Mouse (Mus musculus): ENCODE results near the gene Trp53rka. TPM values are rescaled to one million over a fixed set of nuclear protein-coding genes. Genes with fewer than 3 reads are reported as not detected.
A peak's percentile ranks its signal among the peaks of the same experiment; 100 is the strongest.
"Not testable (repeated sequence)": the region's sequence is repeated elsewhere in the genome, so short reads cannot be mapped to it uniquely, and the experiment has no call there.

The Trp53rka gene
- polyA plus RNA-seq, 1 experiment from 2014 or later: 23.8 TPM

GRCm38 (mm10) chr2:165510914-165511458 is 17.9 kb upstream of the Trp53rka start:
- ATAC-seq; H3K9ac ChIP-seq (ENCODE audit: low read depth, low read length); H3K4me3 ChIP-seq (ENCODE audit: low read length); H3K27me3 ChIP-seq (replicated peaks; ENCODE audit: control insufficient read depth, insufficient read depth, low read length); H3K27ac ChIP-seq (ENCODE audit: low read length); H3K36me3 ChIP-seq (ENCODE audit: control insufficient read depth, insufficient read depth, low read length); H3K9me3 ChIP-seq (ENCODE audit: control insufficient read depth, low read length); H3K4me2 ChIP-seq (ENCODE audit: low read depth, low read length): not testable (repeated sequence)
- H3K4me1 ChIP-seq (ENCODE audit: control insufficient read depth, insufficient read depth, low read length): peaks cover 11% of the 10 kb centered on the region; the same call in 1 of the 2 replicates
- WGBS: 82% methylated on average over 2 of the region's 2 CpGs

- no peak overlapping the region for H3K27ac ChIP-seq (ENCODE audit: low read length)
- H3K4me1 ChIP-seq (ENCODE audit: control insufficient read depth, insufficient read depth, low read length): peaks cover 11% of the 10 kb centered on the region; the same call in 1 of the 2 replicates
- H3K9me3 ChIP-seq (ENCODE audit: control insufficient read depth, low read length): no peaks in the 10 kb centered on the region
- 59% methylated on average over 5 of the region's 5 CpGs for WGBS
- no peak overlapping the region for H3K4me2 ChIP-seq (ENCODE audit: low read depth, low read length)
- H3K27me3 ChIP-seq (replicated peaks; ENCODE audit: control insufficient read depth, insufficient read depth, low read length): no peaks in the 10 kb centered on the region
- H3K4me3 ChIP-seq (ENCODE audit: low read length): no peak overlapping the region
- no peaks in the 10 kb centered on the region for H3K36me3 ChIP-seq (ENCODE audit: control insufficient read depth, insufficient read depth, low read length)
- no peak for ATAC-seq
- no peak overlapping the region for H3K9ac ChIP-seq (ENCODE audit: low read depth, low read length)
Measured at GRCm38 (mm10) chr2:165510466-165510865, 17.3 kb upstream of the Trp53rka start.

GRCm38 (mm10) chr2:165509686-165510085 is 16.6 kb upstream of the Trp53rka start:
- ATAC-seq: no peak
- H3K4me2 ChIP-seq (ENCODE audit: low read depth, low read length): no peak overlapping the region
- H3K27ac ChIP-seq (ENCODE audit: low read length): no peak overlapping the region
- WGBS: 58% methylated on average over 9 of the region's 9 CpGs
- H3K4me3 ChIP-seq (ENCODE audit: low read length): no peak overlapping the region
- H3K36me3 ChIP-seq (ENCODE audit: control insufficient read depth, insufficient read depth, low read length): no peaks in the 10 kb centered on the region
- no peak overlapping the region for H3K9ac ChIP-seq (ENCODE audit: low read depth, low read length)
- H3K9me3 ChIP-seq (ENCODE audit: control insufficient read depth, low read length): no peaks in the 10 kb centered on the region
- H3K27me3 ChIP-seq (replicated peaks; ENCODE audit: control insufficient read depth, insufficient read depth, low read length): no peaks in the 10 kb centered on the region
- peaks cover 11% of the 10 kb centered on the region; the same call in 1 of the 2 replicates for H3K4me1 ChIP-seq (ENCODE audit: control insufficient read depth, insufficient read depth, low read length)

DNA sequence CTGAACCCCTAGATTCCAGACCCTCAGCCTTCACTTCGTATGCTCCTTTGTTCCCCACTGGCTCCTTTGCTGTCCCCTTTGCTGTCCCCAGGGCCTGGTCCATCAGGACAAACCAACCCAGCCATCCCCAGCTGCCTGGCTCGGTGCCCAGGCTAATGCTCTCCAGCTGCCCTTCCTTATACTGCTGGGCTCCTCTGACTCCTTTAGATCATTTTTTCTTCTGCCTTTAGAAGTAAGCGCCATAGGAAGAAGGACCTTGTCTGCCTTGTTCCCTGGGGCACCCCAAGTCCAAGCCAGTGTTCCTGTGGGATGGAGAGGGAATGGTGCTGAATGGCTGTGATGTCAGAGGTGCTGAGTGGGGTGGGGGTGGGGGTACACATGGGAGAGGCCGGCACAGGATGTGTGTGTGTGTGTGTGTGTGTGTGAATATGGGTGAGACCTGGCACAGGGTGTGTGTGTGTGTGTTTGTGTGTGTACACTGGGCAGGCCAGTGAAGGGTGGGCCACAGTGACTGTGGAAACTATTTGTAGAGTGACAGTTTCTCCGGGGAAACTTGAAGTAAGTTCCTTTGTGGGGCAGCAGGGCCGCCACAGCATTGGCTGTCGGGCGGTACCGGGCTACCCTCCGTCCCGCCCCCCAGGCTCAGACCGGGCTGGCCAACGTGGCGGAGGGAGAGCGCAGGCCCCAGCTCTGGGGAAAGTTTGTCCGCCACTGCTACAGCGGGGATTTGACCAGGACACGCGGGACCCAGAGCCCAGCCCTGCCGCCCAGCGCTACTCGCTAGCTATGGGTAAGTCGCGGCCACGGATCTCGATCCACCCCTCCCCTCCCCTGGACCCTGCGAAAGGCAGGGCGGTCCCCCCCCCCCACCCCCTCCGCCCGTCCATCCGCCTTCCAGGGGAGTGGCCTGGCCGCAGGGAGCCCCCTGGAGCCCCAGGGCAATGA is 10.4 kb upstream of the Trp53rka start, which contains the start of gene Slc2a10:
TSS of gene Slc2a10 (plus strand) at position 529 of the 945 bp plus-strand sequence.
- Histone ChIP-seq H3K27ac (ENCODE audit: low read length) (peak within 1 kb of the TSS; percentile 41), H3K27me3 (replicated peaks; ENCODE audit: control insufficient read depth, insufficient read depth, low read length) (no peaks in the 10 kb centered on the region), H3K4me3 (ENCODE audit: low read length) (peak within 1 kb of the TSS; percentile 50), H3K9me3 (ENCODE audit: control insufficient read depth, low read length) (no peaks in the 10 kb centered on the region), H3K4me2 (ENCODE audit: low read depth, low read length) (peak within 1 kb of the TSS; percentile 71), H3K9ac (ENCODE audit: low read depth, low read length) (peak within 1 kb of the TSS; percentile 74), H3K36me3 (ENCODE audit: control insufficient read depth, insufficient read depth, low read length) (no peaks in the 10 kb centered on the region), H3K4me1 (ENCODE audit: control insufficient read depth, insufficient read depth, low read length) (peaks cover 10% of the 10 kb centered on the region)
- 5% methylated on average over 30 of the region's 32 CpGs for WGBS
- ATAC-seq: peak; percentile 83

- Histone ChIP-seq H3K9me3 (ENCODE audit: control insufficient read depth, low read length) (no peaks in the 10 kb centered on the region), H3K27ac (ENCODE audit: low read length) (no peak overlapping the region), H3K9ac (ENCODE audit: low read depth, low read length) (no peak overlapping the region), H3K4me1 (ENCODE audit: control insufficient read depth, insufficient read depth, low read length) (peaks cover 10% of the 10 kb centered on the region), H3K27me3 (replicated peaks; ENCODE audit: control insufficient read depth, insufficient read depth, low read length) (no peaks in the 10 kb centered on the region), H3K4me3 (ENCODE audit: low read length) (no peak overlapping the region), H3K36me3 (ENCODE audit: control insufficient read depth, insufficient read depth, low read length) (no peaks in the 10 kb centered on the region), H3K4me2 (ENCODE audit: low read depth, low read length) (no peak overlapping the region)
- 54% methylated on average over 6 of the region's 6 CpGs for WGBS
- no peak for ATAC-seq
Measured at GRCm38 (mm10) chr2:165498816-165499215, 5.7 kb upstream of the Trp53rka start.

DNA sequence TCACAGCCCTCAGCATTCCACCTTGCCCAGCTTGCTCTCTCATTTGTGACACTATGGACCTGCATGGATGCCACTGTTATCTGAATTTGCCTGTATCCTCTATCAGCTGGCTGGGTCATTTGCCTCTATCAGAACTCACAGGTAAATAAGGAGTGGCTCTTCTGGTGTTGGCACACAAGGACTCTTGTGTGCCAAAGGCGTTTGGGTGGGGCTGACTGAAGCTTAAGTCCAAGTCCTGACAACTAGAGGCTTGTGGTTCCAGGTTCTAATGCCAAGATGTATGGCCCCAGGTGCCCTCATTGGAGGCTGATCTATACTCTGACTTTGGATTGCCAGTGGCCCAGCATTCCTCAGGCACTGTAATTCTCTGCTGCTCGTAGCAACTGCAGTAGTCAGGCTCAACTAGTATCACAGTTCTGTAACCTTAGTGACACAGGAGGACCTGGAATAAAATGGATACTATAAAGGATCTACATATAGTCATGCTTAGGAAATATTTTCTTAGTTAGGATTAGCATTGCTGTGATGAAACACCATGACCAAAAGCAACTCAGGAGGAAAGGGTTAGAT is 4.7 kb upstream of the Trp53rka start:
- H3K4me1 ChIP-seq (ENCODE audit: control insufficient read depth, insufficient read depth, low read length): peaks cover 4% of the 10 kb centered on the region
- WGBS: 59% methylated on average over 2 of the region's 2 CpGs
- no peak overlapping the region for H3K27ac ChIP-seq (ENCODE audit: low read length)
- H3K9me3 ChIP-seq (ENCODE audit: control insufficient read depth, low read length): no peaks in the 10 kb centered on the region
- H3K9ac ChIP-seq (ENCODE audit: low read depth, low read length): no peak overlapping the region
- H3K4me2 ChIP-seq (ENCODE audit: low read depth, low read length): no peak overlapping the region
- no peaks in the 10 kb centered on the region for H3K36me3 ChIP-seq (ENCODE audit: control insufficient read depth, insufficient read depth, low read length)
- ATAC-seq: no peak
- no peak overlapping the region for H3K4me3 ChIP-seq (ENCODE audit: low read length)
- H3K27me3 ChIP-seq (replicated peaks; ENCODE audit: control insufficient read depth, insufficient read depth, low read length): no peaks in the 10 kb centered on the region

DNA sequence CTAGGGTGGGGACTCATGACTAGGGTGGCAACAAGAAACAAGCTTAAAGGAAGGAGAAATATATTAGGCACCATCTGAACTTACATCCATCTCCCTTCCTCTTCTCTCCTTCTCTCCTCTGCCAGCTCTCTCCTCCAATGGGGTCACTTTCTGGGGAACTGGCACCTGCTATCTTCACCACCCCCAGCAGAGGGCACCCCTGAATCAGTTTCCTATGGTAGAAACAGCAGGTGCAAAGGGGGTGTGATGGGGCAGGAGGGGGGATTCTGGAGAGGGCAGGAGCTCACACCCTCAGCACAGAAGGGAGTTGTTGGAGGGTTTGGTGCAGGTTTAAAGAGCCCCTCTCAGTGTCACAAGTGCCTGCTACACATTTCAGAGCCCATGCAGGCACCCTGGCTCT is 3.1 kb upstream of the Trp53rka start:
- Histone ChIP-seq H3K36me3 (ENCODE audit: control insufficient read depth, insufficient read depth, low read length) (no peaks in the 10 kb centered on the region), H3K4me1 (ENCODE audit: control insufficient read depth, insufficient read depth, low read length) (peaks cover 8% of the 10 kb centered on the region), H3K9me3 (ENCODE audit: control insufficient read depth, low read length) (no peaks in the 10 kb centered on the region), H3K4me3 (ENCODE audit: low read length) (no peak overlapping the region), H3K27me3 (replicated peaks; ENCODE audit: control insufficient read depth, insufficient read depth, low read length) (no peaks in the 10 kb centered on the region), H3K4me2 (ENCODE audit: low read depth, low read length) (no peak overlapping the region), H3K27ac (ENCODE audit: low read length) (no peak overlapping the region), H3K9ac (ENCODE audit: low read depth, low read length) (no peak overlapping the region)
- ATAC-seq: no peak

DNA sequence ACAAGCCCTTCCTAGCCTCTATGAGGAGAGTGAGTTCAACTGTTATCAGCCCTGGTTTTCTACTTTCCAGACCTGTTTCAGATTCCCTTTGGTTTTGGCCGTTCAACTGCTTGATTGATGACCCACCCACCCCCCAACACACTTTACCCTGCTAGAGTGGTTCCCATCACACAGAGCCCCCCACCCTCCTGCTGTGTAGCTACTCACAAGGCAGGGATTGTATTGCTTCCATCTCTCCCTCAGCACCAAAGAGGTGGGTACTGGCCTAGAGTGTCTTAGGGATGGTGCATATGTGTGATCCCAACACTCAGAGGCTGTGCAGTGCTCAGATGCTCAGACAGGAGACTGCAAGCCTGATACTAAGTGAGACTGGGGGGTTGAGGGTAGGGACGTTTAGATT is 1.4 kb upstream of the Trp53rka start:
- H3K9me3 ChIP-seq (ENCODE audit: control insufficient read depth, low read length): no peaks in the 10 kb centered on the region
- H3K27ac ChIP-seq (ENCODE audit: low read length): no peak overlapping the region
- H3K4me2 ChIP-seq (ENCODE audit: low read depth, low read length): no peak overlapping the region
- H3K9ac ChIP-seq (ENCODE audit: low read depth, low read length): no peak overlapping the region
- H3K36me3 ChIP-seq (ENCODE audit: control insufficient read depth, insufficient read depth, low read length): 0 out of 2 replicates have a peak, but pooled peaks cover 7% of the 10 kb centered on the region
- H3K27me3 ChIP-seq (replicated peaks; ENCODE audit: control insufficient read depth, insufficient read depth, low read length): no peaks in the 10 kb centered on the region
- WGBS: 39% methylated on average over 2 of the region's 2 CpGs
- ATAC-seq: no peak
- H3K4me3 ChIP-seq (ENCODE audit: low read length): no peak overlapping the region
- H3K4me1 ChIP-seq (ENCODE audit: control insufficient read depth, insufficient read depth, low read length): peaks cover 8% of the 10 kb centered on the region

- peaks cover 8% of the 10 kb centered on the region for H3K4me1 ChIP-seq (ENCODE audit: control insufficient read depth, insufficient read depth, low read length)
- H3K27me3 ChIP-seq (replicated peaks; ENCODE audit: control insufficient read depth, insufficient read depth, low read length): no peaks in the 10 kb centered on the region
- peak overlapping the region; percentile 84 for H3K9ac ChIP-seq (ENCODE audit: low read depth, low read length)
- peak overlapping the region; percentile 62 for H3K4me3 ChIP-seq (ENCODE audit: low read length)
- no peak overlapping the region for H3K27ac ChIP-seq (ENCODE audit: low read length)
- H3K9me3 ChIP-seq (ENCODE audit: control insufficient read depth, low read length): no peaks in the 10 kb centered on the region
- H3K4me2 ChIP-seq (ENCODE audit: low read depth, low read length): peak overlapping the region; percentile 56
- H3K36me3 ChIP-seq (ENCODE audit: control insufficient read depth, insufficient read depth, low read length): 0 out of 2 replicates have a peak, but pooled peaks cover 7% of the 10 kb centered on the region
- ATAC-seq: peak; percentile 27
- WGBS: 21% methylated on average over 17 of the region's 17 CpGs
Measured at GRCm38 (mm10) chr2:165493587-165494210, 575 bp upstream of the Trp53rka start.

All from intestine, embryonic 16.5 days (tissue).